Mouse (Mus musculus): ENCODE measurements around the gene Cebpg. TPM values are rescaled to one million over a fixed set of nuclear protein-coding genes. Genes with fewer than 3 reads are reported as not detected.

Cebpg gene
- polyA plus RNA-seq, 1 experiment from 2014 or later: 36.5 TPM

- H3K4me1 ChIP-seq (replicated peaks): 0 out of 2 replicates have a peak, but pooled peaks cover 7% of the 10 kb centered on the region
- no peak overlapping the region for H3K4me3 ChIP-seq
- no peaks in the 10 kb centered on the region for H3K9me3 ChIP-seq
- no peak overlapping the region for H3K27ac ChIP-seq
- H3K36me3 ChIP-seq: peaks cover 28% of the 10 kb centered on the region
- DNase-seq (ENCODE audit: low spot score): no peak
- WGBS: 91% methylated on average over 16 of the region's 16 CpGs
- no peaks in the 10 kb centered on the region for H3K27me3 ChIP-seq (ENCODE audit: insufficient read depth, poor library complexity, severe bottlenecking)
These were observed 27.8 kb downstream of the Cebpg start for GRCm38 (mm10) chr7:35028559-35028958.

- Histone ChIP-seq H3K27me3 (ENCODE audit: insufficient read depth, poor library complexity, severe bottlenecking) (no peaks in the 10 kb centered on the region), H3K4me3 (no peak overlapping the region), H3K36me3 (peaks cover 22% of the 10 kb centered on the region), H3K4me1 (replicated peaks) (0 out of 2 replicates have a peak, but pooled peaks cover 7% of the 10 kb centered on the region), H3K27ac (no peak overlapping the region), H3K9me3 (no peaks in the 10 kb centered on the region)
- DNase-seq (ENCODE audit: low spot score): no peak
- 83% methylated on average over 9 of the region's 9 CpGs for WGBS
These were observed 28.5 kb downstream of the Cebpg start for GRCm38 (mm10) chr7:35027801-35028420.

GRCm38 (mm10) chr7:35026838-35027291 lies 29.5 kb downstream of the Cebpg start:
- Histone ChIP-seq H3K4me3 (no peak overlapping the region), H3K9me3 (no peaks in the 10 kb centered on the region), H3K27me3 (ENCODE audit: insufficient read depth, poor library complexity, severe bottlenecking) (no peaks in the 10 kb centered on the region), H3K4me1 (replicated peaks) (0 out of 2 replicates have a peak, but pooled peaks cover 7% of the 10 kb centered on the region), H3K27ac (no peak overlapping the region), H3K36me3 (peaks cover 14% of the 10 kb centered on the region)
- peak; percentile 44 for DNase-seq (ENCODE audit: low spot score)
- 77% methylated on average over 3 of the region's 3 CpGs for WGBS

DNA sequence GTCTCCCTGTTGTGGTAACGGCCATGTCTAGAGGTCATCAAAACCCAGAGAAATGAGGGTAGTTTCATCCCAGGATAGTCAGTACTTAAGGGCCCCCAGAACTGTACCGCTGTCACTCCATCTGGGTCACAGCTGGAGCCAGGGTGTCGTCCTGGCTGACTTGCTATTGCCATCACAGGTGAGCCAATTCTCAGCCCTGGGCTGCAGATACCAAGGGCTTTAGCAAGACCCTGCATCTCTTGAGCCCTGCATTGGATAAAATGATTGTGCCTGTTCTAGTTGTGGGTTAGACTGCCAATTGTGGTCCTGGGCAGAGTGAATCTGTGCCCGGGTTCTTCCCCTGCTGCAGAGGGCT lies 30.1 kb downstream of the Cebpg start:
- DNase-seq (ENCODE audit: low spot score): no peak
- Histone ChIP-seq H3K36me3 (peaks cover 11% of the 10 kb centered on the region), H3K9me3 (no peaks in the 10 kb centered on the region), H3K4me1 (replicated peaks) (0 out of 2 replicates have a peak, but pooled peaks cover 7% of the 10 kb centered on the region), H3K4me3 (no peak overlapping the region), H3K27me3 (ENCODE audit: insufficient read depth, poor library complexity, severe bottlenecking) (no peaks in the 10 kb centered on the region), H3K27ac (no peak overlapping the region)
- WGBS: 76% methylated on average over 4 of the region's 4 CpGs

GRCm38 (mm10) chr7:35025409-35026275 lies 30.7 kb downstream of the Cebpg start:
- 47% methylated on average over 5 of the region's 5 CpGs for WGBS
- H3K4me3 ChIP-seq: no peak overlapping the region
- H3K36me3 ChIP-seq: peaks cover 9% of the 10 kb centered on the region
- peak; percentile 74 for DNase-seq (ENCODE audit: low spot score)
- H3K9me3 ChIP-seq: no peaks in the 10 kb centered on the region
- no peaks in the 10 kb centered on the region for H3K27me3 ChIP-seq (ENCODE audit: insufficient read depth, poor library complexity, severe bottlenecking)
- H3K27ac ChIP-seq: no peak overlapping the region
- 0 out of 2 replicates have a peak, but pooled peaks cover 7% of the 10 kb centered on the region for H3K4me1 ChIP-seq (replicated peaks)

DNA sequence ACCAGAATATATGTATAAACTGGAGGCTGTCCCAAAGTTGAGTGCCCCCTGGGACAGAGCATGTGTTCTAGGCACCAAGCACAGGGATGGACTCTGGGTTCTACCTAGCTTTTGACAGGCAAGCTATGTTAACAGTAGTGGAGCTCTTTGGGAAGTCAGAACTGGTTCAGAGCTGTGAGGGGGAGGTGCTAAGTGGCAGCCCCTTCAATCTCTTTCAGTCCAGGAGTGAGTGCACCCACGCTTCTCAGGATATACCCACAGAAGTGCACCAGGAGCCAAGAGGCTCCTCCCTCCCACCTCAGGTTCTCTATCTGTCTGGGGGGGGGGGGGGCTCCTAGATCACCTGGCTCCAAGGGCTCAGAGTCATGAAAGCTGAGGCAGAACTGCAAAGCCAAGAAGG lies 31.9 kb downstream of the Cebpg start:
- no peak for DNase-seq (ENCODE audit: low spot score)
- Histone ChIP-seq H3K27ac (no peak overlapping the region), H3K27me3 (ENCODE audit: insufficient read depth, poor library complexity, severe bottlenecking) (no peaks in the 10 kb centered on the region), H3K4me3 (no peak overlapping the region), H3K9me3 (no peaks in the 10 kb centered on the region), H3K4me1 (replicated peaks) (0 out of 2 replicates have a peak, but pooled peaks cover 7% of the 10 kb centered on the region), H3K36me3 (peaks cover 9% of the 10 kb centered on the region)
- WGBS: 78% methylated on average over 1 of the region's 1 CpGs

DNA sequence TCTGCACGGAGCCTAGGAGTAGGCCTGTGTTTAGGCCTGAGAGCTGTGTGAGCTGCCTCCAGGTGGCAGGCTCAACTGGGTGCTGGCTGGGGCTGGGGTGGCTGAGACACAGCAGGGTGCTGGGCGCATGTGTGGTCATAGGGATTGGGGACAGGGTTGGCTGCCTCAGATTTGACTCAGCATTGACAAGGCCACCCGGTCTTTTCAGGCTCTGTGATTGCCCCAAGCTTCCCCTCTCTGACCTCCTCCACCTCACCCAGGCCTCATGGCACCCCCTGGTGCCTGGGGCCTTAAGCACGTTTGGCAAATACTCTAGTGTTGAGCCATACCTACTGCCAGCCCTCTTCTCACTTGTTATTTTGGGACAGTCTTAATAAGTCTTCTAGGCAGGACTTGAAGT lies 33.1 kb downstream of the Cebpg start:
- no peak for DNase-seq (ENCODE audit: low spot score)
- Histone ChIP-seq H3K4me1 (replicated peaks) (0 out of 2 replicates have a peak, but pooled peaks cover 7% of the 10 kb centered on the region), H3K9me3 (no peaks in the 10 kb centered on the region), H3K27ac (no peak overlapping the region), H3K36me3 (peaks cover 5% of the 10 kb centered on the region), H3K4me3 (no peak overlapping the region), H3K27me3 (ENCODE audit: insufficient read depth, poor library complexity, severe bottlenecking) (no peaks in the 10 kb centered on the region)
- 75% methylated on average over 4 of the region's 4 CpGs for WGBS

DNA sequence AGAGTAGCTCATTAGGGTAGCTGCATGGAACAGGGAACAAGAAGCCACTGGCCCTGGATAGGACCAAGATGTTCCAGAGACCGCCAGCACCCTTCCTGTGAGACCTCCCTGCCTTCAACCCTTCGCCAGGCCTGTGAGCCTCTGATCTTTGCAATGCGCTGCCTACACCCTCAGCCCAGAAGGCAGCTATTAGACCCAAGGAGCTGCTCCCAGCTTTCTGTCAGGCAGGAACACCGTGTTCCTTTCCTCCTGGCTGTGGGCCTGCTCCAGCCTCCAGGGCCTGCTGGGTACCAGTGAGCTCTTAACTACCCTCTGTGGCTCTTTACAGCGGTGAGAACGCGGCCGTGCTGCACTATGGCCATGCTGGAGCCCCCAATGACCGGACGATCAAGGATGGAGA lies 35.0 kb downstream of the Cebpg start:
- no peak overlapping the region for H3K27ac ChIP-seq
- 0 out of 2 replicates have a peak, but pooled peaks cover 3% of the 10 kb centered on the region for H3K4me1 ChIP-seq (replicated peaks)
- H3K36me3 ChIP-seq: peaks cover 5% of the 10 kb centered on the region; the same call in 1 of the 2 replicates
- 88% methylated on average over 10 of the region's 10 CpGs for WGBS
- no peak for DNase-seq (ENCODE audit: low spot score)
- H3K9me3 ChIP-seq: no peaks in the 10 kb centered on the region
- H3K27me3 ChIP-seq (ENCODE audit: insufficient read depth, poor library complexity, severe bottlenecking): no peaks in the 10 kb centered on the region
- H3K4me3 ChIP-seq: no peak overlapping the region

DNA sequence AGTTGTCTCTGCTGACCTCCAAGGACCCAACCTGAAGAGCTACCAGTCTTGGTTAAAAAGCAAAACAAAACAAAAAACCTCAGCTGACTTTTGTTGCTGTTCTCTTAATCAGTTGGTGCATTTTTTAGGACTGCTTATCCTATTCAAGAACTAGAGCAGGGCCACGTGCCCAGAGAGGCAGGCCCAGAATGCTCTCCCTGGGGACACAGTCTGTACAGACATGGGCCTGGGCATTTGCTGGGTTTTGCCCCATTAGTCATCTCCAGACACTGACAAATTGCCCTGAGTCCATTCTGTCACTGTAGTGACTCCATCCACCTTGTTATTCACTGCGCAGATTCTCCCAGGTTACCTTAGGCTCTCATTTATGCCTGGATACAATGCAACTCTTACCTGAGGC lies 41.1 kb downstream of the Cebpg start:
- 0 out of 2 replicates have a peak, but pooled peaks cover 10% of the 10 kb centered on the region for H3K4me1 ChIP-seq (replicated peaks)
- no peak overlapping the region for H3K27ac ChIP-seq
- 76% methylated on average over 2 of the region's 2 CpGs for WGBS

GRCm38 (mm10) chr7:35013228-35013627 lies 43.1 kb downstream of the Cebpg start:
- no peaks in the 10 kb centered on the region for H3K9me3 ChIP-seq
- H3K4me1 ChIP-seq (replicated peaks): 0 out of 2 replicates have a peak, but pooled peaks cover 10% of the 10 kb centered on the region
- 0 out of 2 replicates have a peak overlapping the region, but pooled peaks have one; percentile 16 for H3K27ac ChIP-seq
- H3K27me3 ChIP-seq (ENCODE audit: insufficient read depth, poor library complexity, severe bottlenecking): no peaks in the 10 kb centered on the region
- no peak overlapping the region for H3K4me3 ChIP-seq
- DNase-seq (ENCODE audit: low spot score): no peak
- 73% methylated on average over 9 of the region's 9 CpGs for WGBS
- H3K36me3 ChIP-seq: no peaks in the 10 kb centered on the region

More for the DNA sequence above, 41.1 kb downstream of the Cebpg start:
- Histone ChIP-seq H3K9me3 (no peaks in the 10 kb centered on the region), H3K36me3 (no peaks in the 10 kb centered on the region), H3K4me3 (no peak overlapping the region), H3K27me3 (ENCODE audit: insufficient read depth, poor library complexity, severe bottlenecking) (no peaks in the 10 kb centered on the region)
- DNase-seq (ENCODE audit: low spot score): no peak

DNA sequence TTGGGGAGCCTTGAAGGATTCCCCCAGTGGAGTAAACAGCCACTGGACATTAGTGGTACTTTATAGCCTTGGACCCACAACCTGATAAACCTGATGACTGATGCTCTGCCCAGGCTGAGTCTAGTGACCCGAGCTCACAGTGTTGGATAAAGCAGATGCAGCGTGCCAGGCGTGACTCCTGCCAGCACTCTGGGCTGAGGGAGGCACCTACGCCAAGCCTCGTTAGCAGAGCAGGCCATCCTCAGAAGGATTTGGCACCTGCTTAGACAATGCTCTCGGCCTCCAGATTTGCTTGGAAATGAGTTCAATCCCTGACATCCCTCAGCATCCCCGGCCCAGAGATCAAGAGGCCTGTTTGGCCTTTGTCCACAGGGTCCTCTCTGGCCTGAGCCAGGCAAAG lies 49.7 kb downstream of the Cebpg start:
- Histone ChIP-seq H3K27ac (no peak overlapping the region), H3K4me3 (no peak overlapping the region), H3K4me1 (replicated peaks) (peaks cover 26% of the 10 kb centered on the region), H3K36me3 (no peaks in the 10 kb centered on the region), H3K27me3 (ENCODE audit: insufficient read depth, poor library complexity, severe bottlenecking) (no peaks in the 10 kb centered on the region), H3K9me3 (no peaks in the 10 kb centered on the region)
- DNase-seq (ENCODE audit: low spot score): no peak
- WGBS: 91% methylated on average over 7 of the region's 7 CpGs

GRCm38 (mm10) chr7:35003171-35003737 lies 53.1 kb downstream of the Cebpg start:
- Histone ChIP-seq H3K4me1 (replicated peaks) (peaks cover 32% of the 10 kb centered on the region), H3K36me3 (no peaks in the 10 kb centered on the region), H3K9me3 (no peaks in the 10 kb centered on the region), H3K27ac (peak overlapping the region; percentile 46; the same call in 1 of the 2 replicates), H3K27me3 (ENCODE audit: insufficient read depth, poor library complexity, severe bottlenecking) (no peaks in the 10 kb centered on the region), H3K4me3 (no peak overlapping the region)
- no peak for DNase-seq (ENCODE audit: low spot score)
- 85% methylated on average over 7 of the region's 7 CpGs for WGBS
